Mouse (Mus musculus) hindbrain, embryonic 10.5 days (tissue): ENCODE data around the gene Slc9b2. TPM values are rescaled to one million over a fixed set of nuclear protein-coding genes. Genes with fewer than 3 reads are reported as not detected.

ENCODE experiments used
- DNase-seq: peaks from one replicate; pipeline ENCODE4 v3.0.0-alpha.2; 2017; ENCODE audit warnings: low spot score
- H3K27ac ChIP-seq: fragments of 300-500 bp; sonication (generic); 2 replicates; pipeline ENCODE4 v1.5.1; 2016; ENCODE audit warnings: mild to moderate bottlenecking, moderate library complexity
- H3K27me3 ChIP-seq: fragments of 300-500 bp; sonication (generic); 2 replicates; pipeline ENCODE4 v1.6.1; 2016; ENCODE audit warnings: mild to moderate bottlenecking; ENCODE audit not compliant: poor library complexity, insufficient read depth, severe bottlenecking
- H3K36me3 ChIP-seq: fragments of 300-500 bp; sonication (generic); 2 replicates; pipeline ENCODE4 v1.6.1; 2016; ENCODE audit warnings: mild to moderate bottlenecking, moderate library complexity
- H3K4me1 ChIP-seq: fragments of 300-500 bp; sonication (generic); replicated peaks from 2 replicates; pipeline ENCODE4 v1.6.1; 2016; ENCODE audit warnings: mild to moderate bottlenecking
- H3K4me3 ChIP-seq: fragments of 300-500 bp; sonication (generic); 2 replicates; pipeline ENCODE4 v1.5.1; 2016; ENCODE audit warnings: mild to moderate bottlenecking, moderate library complexity
- H3K9me3 ChIP-seq: fragments of 300-500 bp; sonication (generic); 2 replicates; pipeline ENCODE4 v1.6.1; 2016; ENCODE audit warnings: mild to moderate bottlenecking, moderate library complexity
- WGBS: fragments of 180-500 bp; shearing (Covaris S2); methylation state at CpG from one replicate; pipeline ENCODE4 v1.1.7; 2016; 5-methylcytosine and 5-hydroxymethylcytosine counted together
- polyA plus RNA-seq: library from polyadenylated mRNA; unstranded; fragments of >200 nt; fragmentation: Nextera tagmentation; extraction: Ambion mirVana; gene quantifications from 2 replicates; pipeline ENCODE4 v1.2.1, GENCODE M21; 2016

Slc9b2 gene
- polyA plus RNA-seq, 1 experiment from 2014 or later = 1.9 TPM

DNA sequence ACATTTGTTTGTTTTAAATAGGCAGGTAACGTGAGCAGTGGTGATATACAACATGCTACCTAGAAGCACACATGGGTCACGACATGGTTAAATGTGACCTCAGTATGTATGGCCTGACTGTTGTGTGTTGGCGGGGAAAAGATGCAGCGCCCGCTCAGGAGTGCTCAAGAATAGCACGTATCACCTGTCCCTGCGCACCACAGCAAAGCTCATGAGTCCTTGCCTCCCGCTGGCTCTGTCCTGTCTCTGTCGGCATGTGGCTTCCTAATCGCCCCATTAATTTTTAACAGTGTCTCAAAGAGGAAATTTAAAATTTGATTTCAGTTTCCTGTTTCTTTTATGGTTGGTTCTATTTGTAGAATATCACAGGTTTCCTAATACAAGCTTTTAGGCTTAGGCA is 69.9 kb downstream of the Slc9b2 start:
- no peak overlapping the region for H3K27ac ChIP-seq
- no peak for DNase-seq
- no peaks in the 10 kb centered on the region for H3K27me3 ChIP-seq
- H3K4me1 ChIP-seq = no peaks in the 10 kb centered on the region
- H3K4me3 ChIP-seq = no peak overlapping the region
- no peaks in the 10 kb centered on the region for H3K36me3 ChIP-seq
- WGBS = 86% methylated on average over 10 of the region's 10 CpGs
- no peaks in the 10 kb centered on the region for H3K9me3 ChIP-seq

DNA sequence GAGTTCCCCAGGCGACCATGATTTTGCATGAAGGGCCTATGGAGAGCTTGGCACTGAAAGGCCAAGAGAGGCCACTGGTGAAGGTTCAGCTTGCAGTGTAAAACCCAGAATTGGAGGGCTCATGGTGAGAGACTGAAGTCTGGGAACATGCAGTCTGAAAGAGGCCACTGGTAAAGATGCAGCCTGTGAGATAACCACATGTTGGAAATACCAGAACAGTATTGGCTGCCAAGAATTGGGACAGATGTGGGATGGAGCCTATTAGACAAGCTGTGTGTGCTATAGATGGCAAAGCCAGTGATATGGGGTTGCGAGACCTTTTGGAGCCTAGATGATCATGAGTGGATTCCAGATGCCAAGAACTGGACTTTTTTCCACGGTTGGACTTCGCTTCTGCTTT is 72.4 kb downstream of the Slc9b2 start:
- no peak for DNase-seq
- H3K27me3 ChIP-seq = no peaks in the 10 kb centered on the region
- no peak overlapping the region for H3K4me3 ChIP-seq
- 89% methylated on average over 4 of the region's 4 CpGs for WGBS
- H3K27ac ChIP-seq = no peak overlapping the region
- H3K9me3 ChIP-seq = no peaks in the 10 kb centered on the region
- H3K36me3 ChIP-seq = no peaks in the 10 kb centered on the region
- no peaks in the 10 kb centered on the region for H3K4me1 ChIP-seq

DNA sequence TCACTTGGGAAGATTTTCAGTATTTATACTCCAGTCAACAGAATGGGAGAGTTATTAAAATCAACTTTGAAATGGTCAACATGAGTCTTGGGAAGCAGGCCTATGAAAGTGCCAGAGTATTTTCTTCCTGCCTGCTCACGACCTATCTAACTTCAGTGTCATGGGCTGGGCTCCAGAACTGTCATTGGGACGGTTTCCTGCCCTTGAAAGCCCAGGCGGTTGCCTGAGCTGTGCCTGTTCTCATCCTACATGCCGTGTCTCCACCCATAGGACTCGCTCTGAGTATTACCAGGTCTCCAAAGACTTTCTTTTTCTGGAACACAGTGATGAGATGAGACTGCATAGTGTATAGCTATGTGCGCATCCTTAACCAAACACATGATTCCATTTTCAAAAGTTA is 85.7 kb downstream of the Slc9b2 start:
- no peaks in the 10 kb centered on the region for H3K9me3 ChIP-seq
- H3K27ac ChIP-seq = no peak overlapping the region
- H3K4me1 ChIP-seq = peaks cover 5% of the 10 kb centered on the region; the same call in 1 of the 2 replicates
- whole genome bisulfite sequencing = 87% methylated on average over 6 of the region's 6 CpGs
- no peak for DNase-seq
- no peaks in the 10 kb centered on the region for H3K36me3 ChIP-seq
- H3K4me3 ChIP-seq = no peak overlapping the region
- H3K27me3 ChIP-seq = no peaks in the 10 kb centered on the region

Other genes with a start within 250 kb of the Slc9b2 start
- gene Cenpe, start 95.2 kb upstream of the Slc9b2 start, polyA plus RNA-seq = 17.2 and 32.2 TPM in 2 replicates
- 3.5 and 5.0 TPM in 2 replicates for gene Bdh2, start 26.5 kb upstream of the Slc9b2 start, polyA plus RNA-seq
- gene Slc9b1, start 40.3 kb downstream of the Slc9b2 start, polyA plus RNA-seq = 0.61 TPM in 1 of 2 replicates, not detected in the other
- gene Cisd2, start 116.2 kb downstream of the Slc9b2 start, polyA plus RNA-seq = 72.0 and 83.7 TPM in 2 replicates
- 507 and 538 TPM in 2 replicates for gene Ube2d3, start 130.4 kb downstream of the Slc9b2 start, polyA plus RNA-seq
- 4.8 and 5.2 TPM in 2 replicates for gene Manba, start 177.9 kb downstream of the Slc9b2 start, polyA plus RNA-seq